Mouse (Mus musculus) cerebral cortex, adult 2 months (tissue): ENCODE results near the gene Cadm4.

Experiments used
- WGBS: fragments of 180-500 bp; shearing (Covaris S2); methylation state at CpG from one replicate; pipeline ENCODE4 v1.1.7; 2018; 5-methylcytosine and 5-hydroxymethylcytosine counted together

Cadm4 gene

GRCm38 (mm10) chr7:24481474-24482207 is at the start of gene Cadm4:
Gene Cadm4 (plus strand): TSS chr7:24482023.
- 1% methylated on average over 83 of the region's 83 CpGs for WGBS

GRCm38 (mm10) chr7:24435305-24435704 is 46.5 kb upstream of the Cadm4 start:
- WGBS, result 89% methylated on average over 5 of the region's 5 CpGs

- 25% methylated on average over 10 of the region's 10 CpGs for WGBS
Measured at GRCm38 (mm10) chr7:24437981-24438380, 43.8 kb upstream of the Cadm4 start.

- WGBS, result 49% methylated on average over 6 of the region's 6 CpGs
Measured at GRCm38 (mm10) chr7:24439191-24439590, 42.6 kb upstream of the Cadm4 start.

- WGBS, result 44% methylated on average over 7 of the region's 7 CpGs
Measured at GRCm38 (mm10) chr7:24439891-24440290, 41.9 kb upstream of the Cadm4 start.

GRCm38 (mm10) chr7:24441785-24442184 is 40.0 kb upstream of the Cadm4 start:
- 26% methylated on average over 1 of the region's 1 CpGs for WGBS

GRCm38 (mm10) chr7:24442313-24442712 is 39.5 kb upstream of the Cadm4 start:
- 54% methylated on average over 8 of the region's 8 CpGs for WGBS

- 62% methylated on average over 9 of the region's 9 CpGs for WGBS
Measured at GRCm38 (mm10) chr7:24445266-24445926, 36.4 kb upstream of the Cadm4 start.

- WGBS, result 43% methylated on average over 7 of the region's 7 CpGs
Measured at GRCm38 (mm10) chr7:24446697-24447340, 35.0 kb upstream of the Cadm4 start.

GRCm38 (mm10) chr7:24448782-24449517 is 32.9 kb upstream of the Cadm4 start:
- 39% methylated on average over 14 of the region's 14 CpGs for WGBS

- 77% methylated on average over 9 of the region's 9 CpGs for WGBS
Measured at GRCm38 (mm10) chr7:24450585-24451017, 31.2 kb upstream of the Cadm4 start.

- 36% methylated on average over 9 of the region's 9 CpGs for WGBS
Measured at GRCm38 (mm10) chr7:24451855-24452311, 29.9 kb upstream of the Cadm4 start, which contains the start of gene Irgc1. Gene Irgc1 (minus strand): TSS chr7:24452297.

- 83% methylated on average over 2 of the region's 2 CpGs for WGBS
Measured at GRCm38 (mm10) chr7:24454199-24454598, 27.6 kb upstream of the Cadm4 start.

- WGBS, result 75% methylated on average over 5 of the region's 5 CpGs
Measured at GRCm38 (mm10) chr7:24455726-24456125, 26.1 kb upstream of the Cadm4 start.

GRCm38 (mm10) chr7:24457726-24458370 is 24.0 kb upstream of the Cadm4 start:
- WGBS, result 59% methylated on average over 10 of the region's 10 CpGs

- 79% methylated on average over 5 of the region's 5 CpGs for WGBS
Measured at GRCm38 (mm10) chr7:24459440-24459839, 22.4 kb upstream of the Cadm4 start.

- WGBS, result 56% methylated on average over 3 of the region's 3 CpGs
Measured at GRCm38 (mm10) chr7:24459843-24460242, 22.0 kb upstream of the Cadm4 start.

- 52% methylated on average over 14 of the region's 14 CpGs for WGBS
Measured at GRCm38 (mm10) chr7:24461376-24462051, 20.3 kb upstream of the Cadm4 start.

GRCm38 (mm10) chr7:24462388-24463319 is 19.2 kb upstream of the Cadm4 start, which contains the start of gene Plaur:
Gene Plaur (plus strand): TSS chr7:24462484.
- WGBS, result 7% methylated on average over 27 of the region's 27 CpGs
